Mouse (Mus musculus) natural killer cell, adult 2 months (primary cell): ENCODE measurements around the gene Flt1.

Experiments used
- DNase-seq, 2 experiments: peaks; one replicate each; pipeline ENCODE4 v3.0.0; 2022; ENCODE audit warnings: low spot score in 2 of 2

The Flt1 gene

GRCm38 (mm10) chr5:147668637-147669344 lies 57.0 kb downstream of the Flt1 start:
- DNase-seq = no peak

DNA sequence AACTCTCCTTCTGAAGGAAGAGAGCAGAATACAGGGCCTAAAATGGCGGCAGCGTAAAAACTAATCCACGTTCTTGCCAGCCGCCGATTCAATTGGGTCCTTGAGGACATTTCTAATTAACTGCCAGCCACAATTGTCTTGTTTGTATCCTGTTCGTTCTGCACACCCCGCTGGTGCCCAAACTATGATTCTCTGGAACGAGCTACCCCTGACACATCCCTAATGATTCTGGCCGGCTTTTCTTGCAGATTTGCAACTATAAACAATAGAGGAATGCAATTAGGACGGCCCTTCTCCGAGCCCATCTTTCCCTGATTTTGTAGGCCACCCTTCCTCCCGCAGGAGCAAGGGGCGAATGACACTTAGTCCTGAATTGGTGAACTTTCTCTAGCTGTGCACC lies 59.9 kb downstream of the Flt1 start:
- DNase-seq = no peak

- DNase-seq = no peak
Measured at GRCm38 (mm10) chr5:147665381-147665780, 60.4 kb downstream of the Flt1 start.

GRCm38 (mm10) chr5:147659909-147660308 lies 65.9 kb downstream of the Flt1 start:
- DNase-seq = no peak

DNA sequence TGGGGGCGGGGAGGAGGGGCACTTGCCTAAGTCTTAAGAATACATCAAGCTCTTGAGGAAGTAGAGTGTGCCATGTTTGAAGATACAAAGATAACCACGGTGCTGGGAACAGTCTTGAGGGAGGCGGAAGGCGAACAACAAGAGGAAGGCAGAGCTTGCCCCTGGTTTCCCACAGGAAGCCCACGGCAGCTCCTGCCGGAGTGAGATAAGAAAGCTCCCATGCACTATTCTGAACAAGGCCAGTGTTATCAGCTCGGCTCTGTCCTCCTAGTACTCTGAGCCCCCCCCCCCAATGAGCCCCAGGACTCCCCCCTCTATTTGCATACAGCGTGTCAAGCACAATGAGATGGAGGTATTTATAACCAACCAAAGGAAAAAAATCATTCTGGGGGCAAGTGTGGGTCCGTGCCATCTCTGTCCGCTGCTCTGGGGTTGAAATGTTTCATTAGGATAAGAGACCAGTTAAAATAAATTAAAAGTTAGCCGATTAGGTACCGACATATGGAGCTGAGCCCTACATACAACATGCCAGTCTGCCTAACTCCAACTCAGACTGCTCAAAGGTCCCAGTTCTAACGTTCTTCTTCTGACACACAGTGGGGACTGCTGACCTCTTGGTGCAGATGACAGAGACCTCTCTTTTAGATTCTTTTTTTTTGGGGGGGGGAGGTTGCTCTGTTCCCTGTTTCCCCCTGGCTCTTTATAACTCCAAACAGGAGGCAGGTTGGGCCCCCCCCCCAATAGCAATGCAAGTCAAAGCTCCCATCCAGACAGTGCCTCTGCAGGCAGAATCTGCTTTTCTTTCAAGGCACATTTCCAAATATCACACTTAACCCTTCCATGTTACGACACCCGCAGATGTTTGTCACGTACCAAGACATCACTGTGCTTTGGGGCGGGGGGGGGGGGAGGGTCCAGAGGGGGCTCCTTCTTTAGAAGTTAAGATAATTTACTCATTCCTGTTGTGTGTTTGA lies 67.6 kb downstream of the Flt1 start:
- no peak for DNase-seq

DNA sequence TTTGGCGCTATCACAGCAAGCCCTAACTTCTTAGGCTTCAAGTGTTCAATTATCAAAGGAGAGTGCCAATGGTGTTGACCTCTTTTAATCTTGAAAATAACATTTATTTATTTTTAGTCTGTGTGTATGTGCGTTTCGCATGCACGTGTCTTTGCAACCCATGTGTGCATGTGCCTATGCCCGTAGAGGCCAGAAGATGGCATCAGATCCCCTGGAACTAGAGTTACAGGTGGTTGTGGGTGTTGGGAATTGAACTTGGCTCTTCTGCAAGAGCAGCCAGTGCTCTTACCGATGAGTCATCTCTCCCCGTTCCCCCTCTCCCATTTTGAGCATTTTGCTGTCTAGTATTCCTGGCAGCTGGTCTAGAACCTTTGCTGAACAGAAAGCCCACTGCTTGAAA lies 70.0 kb downstream of the Flt1 start:
- no peak for DNase-seq

DNA sequence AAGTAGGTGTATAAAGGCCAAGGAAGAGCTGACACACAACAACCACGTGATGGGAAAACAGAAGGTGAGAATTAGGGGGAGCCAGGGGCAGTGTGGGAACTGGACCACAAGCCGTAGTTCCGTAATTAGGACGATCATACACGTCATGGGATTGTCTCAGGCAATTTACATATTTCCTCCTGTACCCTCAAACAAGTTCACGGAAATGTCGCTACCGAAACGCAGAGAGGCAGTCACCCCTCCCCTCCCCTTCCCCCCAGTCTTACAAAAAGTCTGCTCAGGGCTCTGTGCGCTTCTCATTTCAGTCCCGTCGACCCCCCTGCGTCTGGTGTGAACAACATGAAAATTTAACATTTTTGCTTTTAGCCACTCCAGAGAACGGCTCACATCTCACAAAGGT lies 74.6 kb downstream of the Flt1 start:
- DNase-seq = no peak

DNA sequence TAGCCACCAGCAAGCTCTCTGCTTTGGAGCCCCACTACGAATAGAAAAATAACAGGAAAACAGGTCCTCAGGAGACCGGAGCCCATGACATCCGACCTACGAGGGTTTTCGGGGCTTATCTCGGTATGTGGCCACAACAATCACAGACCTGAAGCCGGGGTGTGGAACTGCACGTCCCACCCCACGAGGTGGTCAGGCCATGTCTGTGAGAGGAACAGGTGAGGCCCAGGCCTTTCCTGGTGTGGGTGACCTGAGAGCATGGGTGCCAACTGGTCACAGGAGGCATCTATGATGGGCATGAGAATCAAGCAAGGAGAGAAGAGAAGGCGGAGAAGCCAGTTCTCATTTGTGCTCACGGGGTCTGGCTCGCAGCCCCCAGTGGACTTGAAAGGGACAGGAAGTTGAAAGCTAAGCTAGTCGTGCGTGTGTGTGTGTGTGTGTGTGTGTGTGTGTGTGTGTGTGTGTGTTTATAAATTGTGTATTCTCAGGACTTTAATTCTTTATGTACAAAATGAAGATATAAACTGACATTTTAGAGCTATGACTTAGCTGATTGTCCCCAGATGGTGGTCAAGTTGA lies 79.4 kb downstream of the Flt1 start:
- no peak for DNase-seq

DNA sequence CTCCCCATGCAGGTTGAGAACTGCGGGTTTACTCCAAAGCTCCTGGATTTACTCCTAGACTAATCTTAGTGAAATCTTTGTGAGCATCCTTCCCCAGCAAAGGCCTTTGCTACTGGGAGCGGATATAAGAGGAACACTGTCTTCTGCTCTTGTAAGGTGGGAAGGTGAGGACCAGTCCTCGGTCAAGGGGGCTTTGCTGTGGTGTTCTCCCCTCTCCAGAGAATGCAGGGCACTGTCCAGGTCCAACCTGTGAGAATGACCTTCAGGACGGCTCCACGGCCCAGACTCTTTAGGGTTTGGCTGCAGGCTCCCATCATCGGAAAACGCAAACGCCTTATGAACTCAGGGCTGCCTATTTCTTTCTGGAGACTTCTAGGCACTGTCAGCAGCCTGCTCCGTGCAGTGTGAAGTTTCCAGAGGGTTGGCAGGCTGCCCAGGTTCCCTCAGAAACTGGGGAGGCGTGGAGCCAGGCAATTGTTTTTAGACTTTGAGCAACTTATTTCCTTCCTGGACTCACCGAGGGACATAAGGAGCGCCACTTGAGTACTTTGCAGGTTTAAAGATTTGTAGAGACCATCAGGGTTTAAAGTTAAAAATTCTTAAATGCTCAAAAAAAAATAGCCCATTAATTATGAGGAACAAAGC lies 80.7 kb downstream of the Flt1 start:
- DNase-seq = no peak

DNA sequence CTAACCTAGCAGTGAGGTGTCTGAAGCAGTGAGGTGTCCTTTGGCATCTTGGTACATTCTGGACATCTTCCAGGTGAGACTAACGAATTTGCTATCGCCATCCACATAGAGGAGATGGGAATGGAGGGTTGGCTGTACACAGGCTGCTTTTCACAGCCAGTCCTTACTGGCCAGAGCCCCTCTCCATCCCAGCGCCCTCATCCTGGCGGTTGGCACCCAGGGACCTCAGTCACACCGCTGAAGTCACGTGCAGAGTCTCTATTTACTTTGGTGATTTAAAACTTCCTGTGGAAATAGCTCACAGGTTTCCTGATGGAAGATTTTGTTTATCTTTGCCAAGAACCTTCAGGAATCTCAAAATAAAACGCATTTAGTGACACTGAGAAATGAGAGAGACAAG lies 84.4 kb downstream of the Flt1 start:
- DNase-seq = no peak

DNA sequence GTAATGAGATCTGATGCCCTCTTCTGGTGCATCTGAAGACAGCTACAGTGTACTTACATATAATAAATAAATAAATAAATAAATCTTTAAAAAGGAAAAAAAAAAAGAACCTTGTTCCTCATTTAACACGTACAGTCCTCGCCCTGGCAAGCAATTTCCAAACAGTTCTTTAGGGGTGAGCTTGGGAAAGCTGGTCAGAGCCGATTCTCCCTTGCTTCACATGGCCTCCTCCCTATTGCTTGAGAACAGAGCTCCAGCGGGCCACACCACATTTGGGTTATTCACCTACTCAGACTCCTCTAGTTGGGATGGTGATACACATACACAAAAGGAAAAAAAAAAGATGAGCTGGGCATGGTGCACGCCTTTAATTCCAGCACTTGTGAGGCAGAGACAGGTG lies 85.9 kb downstream of the Flt1 start:
- no peak for DNase-seq

DNA sequence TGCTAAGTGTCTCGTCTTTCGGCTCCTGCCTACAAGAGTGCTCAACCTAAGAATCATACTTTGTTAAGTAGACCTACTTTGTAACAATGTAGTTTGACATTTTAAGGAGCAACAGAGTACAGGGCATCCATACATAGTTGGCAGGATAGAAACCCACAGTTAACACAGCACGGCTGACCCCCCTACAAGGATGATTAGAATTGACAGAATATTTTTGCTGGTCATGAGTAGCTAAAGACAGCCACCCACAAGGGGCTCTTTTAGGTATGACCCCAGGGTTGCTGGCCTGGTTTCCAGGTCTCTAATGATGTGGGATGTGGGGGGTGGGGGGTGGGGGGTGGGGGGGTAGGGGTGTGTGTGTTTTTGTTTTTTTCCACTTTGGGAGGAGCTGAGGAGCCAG lies 89.1 kb downstream of the Flt1 start:
- DNase-seq = no peak

- no peak for DNase-seq
Measured at GRCm38 (mm10) chr5:147635883-147636282, 89.9 kb downstream of the Flt1 start.

DNA sequence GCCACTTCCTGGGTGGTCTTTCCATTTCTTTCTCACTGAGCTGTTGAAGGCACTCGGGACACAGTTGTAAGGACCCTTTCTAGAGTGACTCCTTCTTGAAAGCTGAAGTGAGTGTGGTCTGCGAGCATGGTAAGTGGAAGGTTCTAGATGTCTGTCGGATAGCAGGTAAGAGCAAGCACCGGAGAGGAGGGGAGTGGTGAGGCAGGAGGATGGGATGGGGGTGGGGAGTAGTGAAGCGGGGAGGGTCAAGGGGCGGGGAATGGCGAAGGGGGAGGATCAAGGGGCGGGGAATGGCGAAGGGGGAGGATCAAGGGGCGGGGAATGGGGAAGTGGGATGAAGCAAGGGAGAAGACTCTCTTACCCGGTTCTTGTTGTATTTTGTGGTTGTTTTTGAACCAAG lies 91.8 kb downstream of the Flt1 start:
- DNase-seq = no peak

GRCm38 (mm10) chr5:147632716-147633115 lies 93.1 kb downstream of the Flt1 start:
- no peak for DNase-seq

- DNase-seq = no peak
Measured at GRCm38 (mm10) chr5:147630426-147631290, 95.2 kb downstream of the Flt1 start.

- DNase-seq = no peak
Measured at GRCm38 (mm10) chr5:147626944-147627343, 98.9 kb downstream of the Flt1 start.

- DNase-seq = no peak
Measured at GRCm38 (mm10) chr5:147623747-147624146, 102.1 kb downstream of the Flt1 start.

GRCm38 (mm10) chr5:147620178-147620577 lies 105.6 kb downstream of the Flt1 start:
- no peak for DNase-seq

- DNase-seq = no peak
Measured at GRCm38 (mm10) chr5:147618243-147618642, 107.6 kb downstream of the Flt1 start.

GRCm38 (mm10) chr5:147616450-147616849 lies 109.4 kb downstream of the Flt1 start:
- DNase-seq = no peak
